Mouse (Mus musculus) midbrain, embryonic 11.5 days (tissue): ENCODE results near the gene Cfap97d1. TPM values are rescaled to one million over a fixed set of nuclear protein-coding genes. Genes with fewer than 3 reads are reported as not detected.
A peak's percentile ranks its signal among the peaks of the same experiment; 100 is the strongest.

ENCODE experiments used
- ATAC-seq: fragments of 200-750 bp; cut with Nextera tagmentation; 2 replicates; pipeline ENCODE4 v1.8.0; 2017; ENCODE audit warnings: moderate TSS enrichment, moderate library complexity; ENCODE audit not compliant: low FRiP score
- DNase-seq: peaks from one replicate; pipeline ENCODE4 v3.0.0; 2015; ENCODE audit warnings: low spot score; ENCODE audit errors: missing footprints
- H3K27ac ChIP-seq: fragments of 300-500 bp; sonication (generic); 2 replicates; pipeline ENCODE4 v1.5.1; 2014; ENCODE audit warnings: low read depth, low read length
- H3K27me3 ChIP-seq: fragments of 300-500 bp; sonication (generic); 2 replicates; pipeline ENCODE4 v1.6.1; 2014; ENCODE audit warnings: mild to moderate bottlenecking, low read length, moderate library complexity, mixed read lengths; ENCODE audit not compliant: control insufficient read depth, insufficient read depth
- H3K36me3 ChIP-seq: fragments of 300-500 bp; sonication (generic); 2 replicates; pipeline ENCODE4 v1.6.1; 2014; ENCODE audit warnings: mild to moderate bottlenecking, low read length, moderate library complexity, mixed read lengths; ENCODE audit not compliant: control insufficient read depth, insufficient read depth
- H3K4me1 ChIP-seq: fragments of 300-500 bp; sonication (generic); 2 replicates; pipeline ENCODE4 v1.6.1; 2014; ENCODE audit warnings: low read length; ENCODE audit not compliant: control insufficient read depth, insufficient read depth
- H3K4me2 ChIP-seq: fragments of 300-500 bp; sonication (generic); 2 replicates; pipeline ENCODE4 v1.6.1; 2014; ENCODE audit warnings: mild to moderate bottlenecking, moderate library complexity
- H3K4me3 ChIP-seq: fragments of 300-500 bp; sonication (generic); 2 replicates; pipeline ENCODE4 v1.5.1; 2014; ENCODE audit warnings: low read depth, low read length
- H3K9ac ChIP-seq: fragments of 300-500 bp; sonication (generic); 2 replicates; pipeline ENCODE4 v1.6.1; 2014; ENCODE audit warnings: low read length
- H3K9me3 ChIP-seq: fragments of 300-500 bp; sonication (generic); 2 replicates; pipeline ENCODE4 v1.6.1; 2016; ENCODE audit warnings: low read length; ENCODE audit not compliant: control insufficient read depth
- WGBS: fragments of 180-500 bp; shearing (Covaris S2); extraction: QIAGEN DNeasy Blood & Tissue Kit; methylation state at CpG from one replicate; pipeline ENCODE4 v1.1.7; 2014; 5-methylcytosine and 5-hydroxymethylcytosine counted together
- polyA plus RNA-seq: library from polyadenylated mRNA; unstranded; fragments of >200 nt; fragmentation: Nextera tagmentation; extraction: Ambion mirVana; gene quantifications from 2 replicates; pipeline ENCODE4 v1.2.1, GENCODE M21; 2014

Cfap97d1 gene
- polyA plus RNA-seq, 1 experiment from 2014 or later: not detected

- Histone ChIP-seq H3K9ac (no peak overlapping the region), H3K27me3 (peaks cover 3% of the 10 kb centered on the region; the same call in 1 of the 2 replicates), H3K36me3 (no peaks in the 10 kb centered on the region), H3K4me3 (no peak overlapping the region), H3K27ac (no peak overlapping the region), H3K4me2 (no peak overlapping the region), H3K4me1 (peaks cover 17% of the 10 kb centered on the region), H3K9me3 (no peaks in the 10 kb centered on the region)
- DNase-seq (peak; percentile 78), ATAC-seq (no peak)
- WGBS: 38% methylated on average over 7 of the region's 7 CpGs
Measured at GRCm38 (mm10) chr11:102029966-102030365, 45.9 kb downstream of the Cfap97d1 start.

GRCm38 (mm10) chr11:102031149-102031548, 47.1 kb downstream of the Cfap97d1 start:
- H3K9ac ChIP-seq: no peak overlapping the region
- ATAC-seq (no peak), DNase-seq (no peak)
- no peaks in the 10 kb centered on the region for H3K36me3 ChIP-seq
- H3K9me3 ChIP-seq: no peaks in the 10 kb centered on the region
- no peaks in the 10 kb centered on the region for H3K27me3 ChIP-seq
- no peak overlapping the region for H3K4me3 ChIP-seq
- 80% methylated on average over 7 of the region's 7 CpGs for WGBS
- H3K27ac ChIP-seq: no peak overlapping the region
- H3K4me2 ChIP-seq: no peak overlapping the region
- H3K4me1 ChIP-seq: peaks cover 6% of the 10 kb centered on the region; the same call in 1 of the 2 replicates

GRCm38 (mm10) chr11:102033055-102033591, 49.0 kb downstream of the Cfap97d1 start:
- WGBS: 93% methylated on average over 12 of the region's 12 CpGs

GRCm38 (mm10) chr11:102034887-102035286, 50.8 kb downstream of the Cfap97d1 start:
- H3K36me3 ChIP-seq: no peaks in the 10 kb centered on the region
- H3K4me1 ChIP-seq: no peaks in the 10 kb centered on the region
- H3K27me3 ChIP-seq: no peaks in the 10 kb centered on the region
- H3K27ac ChIP-seq: no peak overlapping the region
- ATAC-seq (no peak), DNase-seq (peak; percentile 80)
- H3K9ac ChIP-seq: no peak overlapping the region
- H3K9me3 ChIP-seq: no peaks in the 10 kb centered on the region
- no peak overlapping the region for H3K4me2 ChIP-seq
- WGBS: 71% methylated on average over 8 of the region's 8 CpGs
- no peak overlapping the region for H3K4me3 ChIP-seq

More at GRCm38 (mm10) chr11:102033055-102033591, 49.0 kb downstream of the Cfap97d1 start:
- Histone ChIP-seq H3K9ac (no peak overlapping the region), H3K4me1 (no peaks in the 10 kb centered on the region), H3K27me3 (no peaks in the 10 kb centered on the region), H3K4me3 (no peak overlapping the region), H3K27ac (no peak overlapping the region), H3K36me3 (no peaks in the 10 kb centered on the region), H3K9me3 (no peaks in the 10 kb centered on the region), H3K4me2 (no peak overlapping the region)
- DNase-seq (peak; percentile 45), ATAC-seq (no peak)

GRCm38 (mm10) chr11:102035456-102035960, 51.4 kb downstream of the Cfap97d1 start:
- no peaks in the 10 kb centered on the region for H3K4me1 ChIP-seq
- no peaks in the 10 kb centered on the region for H3K36me3 ChIP-seq
- no peaks in the 10 kb centered on the region for H3K9me3 ChIP-seq
- no peak overlapping the region for H3K4me2 ChIP-seq
- no peaks in the 10 kb centered on the region for H3K27me3 ChIP-seq
- ATAC-seq (no peak), DNase-seq (peak; percentile 67)
- H3K9ac ChIP-seq: no peak overlapping the region
- WGBS: 75% methylated on average over 5 of the region's 5 CpGs
- H3K4me3 ChIP-seq: no peak overlapping the region
- H3K27ac ChIP-seq: no peak overlapping the region

GRCm38 (mm10) chr11:102036336-102036735, 52.3 kb downstream of the Cfap97d1 start:
- no peaks in the 10 kb centered on the region for H3K36me3 ChIP-seq
- H3K27ac ChIP-seq: no peak overlapping the region
- H3K9ac ChIP-seq: no peak overlapping the region
- H3K27me3 ChIP-seq: no peaks in the 10 kb centered on the region
- 81% methylated on average over 7 of the region's 7 CpGs for WGBS
- H3K9me3 ChIP-seq: no peaks in the 10 kb centered on the region
- H3K4me1 ChIP-seq: no peaks in the 10 kb centered on the region
- no peak for ATAC-seq
- DNase-seq: peak; percentile 78
- no peak overlapping the region for H3K4me3 ChIP-seq
- H3K4me2 ChIP-seq: no peak overlapping the region

GRCm38 (mm10) chr11:102037789-102038188, 53.7 kb downstream of the Cfap97d1 start:
- 86% methylated on average over 6 of the region's 6 CpGs for WGBS
- Histone ChIP-seq H3K4me3 (no peak overlapping the region), H3K9me3 (no peaks in the 10 kb centered on the region), H3K4me2 (no peak overlapping the region), H3K27ac (no peak overlapping the region), H3K27me3 (no peaks in the 10 kb centered on the region), H3K9ac (no peak overlapping the region), H3K36me3 (no peaks in the 10 kb centered on the region), H3K4me1 (no peaks in the 10 kb centered on the region)
- ATAC-seq (no peak), DNase-seq (no peak)

- 69% methylated on average over 13 of the region's 13 CpGs for WGBS
- H3K4me2 ChIP-seq: no peak overlapping the region
- no peaks in the 10 kb centered on the region for H3K36me3 ChIP-seq
- no peak overlapping the region for H3K9ac ChIP-seq
- DNase-seq: peak; percentile 85
- ATAC-seq: no peak
- H3K4me1 ChIP-seq: no peaks in the 10 kb centered on the region
- H3K9me3 ChIP-seq: no peaks in the 10 kb centered on the region
- H3K27me3 ChIP-seq: no peaks in the 10 kb centered on the region
- no peak overlapping the region for H3K4me3 ChIP-seq
- H3K27ac ChIP-seq: no peak overlapping the region
Measured at GRCm38 (mm10) chr11:102039487-102040137, 55.5 kb downstream of the Cfap97d1 start.

GRCm38 (mm10) chr11:102040138-102040524, 56.1 kb downstream of the Cfap97d1 start:
- Histone ChIP-seq H3K4me3 (no peak overlapping the region), H3K27ac (no peak overlapping the region), H3K9ac (no peak overlapping the region), H3K4me2 (no peak overlapping the region), H3K36me3 (no peaks in the 10 kb centered on the region), H3K4me1 (no peaks in the 10 kb centered on the region), H3K9me3 (no peaks in the 10 kb centered on the region), H3K27me3 (no peaks in the 10 kb centered on the region)
- ATAC-seq (peak; percentile 70; the same call in 1 of the 2 replicates), DNase-seq (peak; percentile 99)
- under 1% methylated on average over 9 of the region's 9 CpGs for WGBS
